Mouse (Mus musculus) kidney, adult 18-20 months (tissue): ENCODE data around the gene Nphs1.
"Not testable (repeated sequence)": the region's sequence is repeated elsewhere in the genome, so short reads cannot be mapped to it uniquely, and the experiment has no call there.

Source experiments
- DNase-seq: peaks from one replicate; pipeline ENCODE4 v3.0.0; 2021

Gene Nphs1

GRCm38 (mm10) chr7:30493401-30493931 lies 35.4 kb downstream of the Nphs1 start, which contains the start of gene Prodh2:
Gene Prodh2, plus strand, starts transcription at chr7:30493622.
- DNase-seq: peak; percentile 77

GRCm38 (mm10) chr7:30495506-30496042 lies 37.5 kb downstream of the Nphs1 start:
- peak; percentile 40 for DNase-seq

- not testable (repeated sequence) for DNase-seq
Measured at GRCm38 (mm10) chr7:30501159-30501558, 43.0 kb downstream of the Nphs1 start.

GRCm38 (mm10) chr7:30508061-30508460 lies 49.9 kb downstream of the Nphs1 start:
- no peak for DNase-seq

GRCm38 (mm10) chr7:30515003-30515760 lies 57.1 kb downstream of the Nphs1 start:
- DNase-seq: no peak

- DNase-seq: no peak
Measured at GRCm38 (mm10) chr7:30518325-30518724, 60.2 kb downstream of the Nphs1 start.

GRCm38 (mm10) chr7:30520396-30520795 lies 62.3 kb downstream of the Nphs1 start:
- no peak for DNase-seq

- no peak for DNase-seq
Measured at GRCm38 (mm10) chr7:30520856-30521255, 62.7 kb downstream of the Nphs1 start.

- DNase-seq: no peak
Measured at GRCm38 (mm10) chr7:30522871-30523270, 64.8 kb downstream of the Nphs1 start.

- DNase-seq: no peak
Measured at GRCm38 (mm10) chr7:30524487-30524886, 66.4 kb downstream of the Nphs1 start.

- no peak for DNase-seq
Measured at GRCm38 (mm10) chr7:30525954-30526353, 67.8 kb downstream of the Nphs1 start.

GRCm38 (mm10) chr7:30526399-30526798 lies 68.3 kb downstream of the Nphs1 start:
- DNase-seq: no peak

- DNase-seq: no peak
Measured at GRCm38 (mm10) chr7:30526981-30527380, 68.9 kb downstream of the Nphs1 start.

GRCm38 (mm10) chr7:30531291-30531815 lies 73.2 kb downstream of the Nphs1 start:
- no peak for DNase-seq

- peak; percentile 58 for DNase-seq
Measured at GRCm38 (mm10) chr7:30532931-30533330, 74.8 kb downstream of the Nphs1 start.

- DNase-seq: no peak
Measured at GRCm38 (mm10) chr7:30533941-30534632, 76.0 kb downstream of the Nphs1 start.

- peak; percentile 96 for DNase-seq
Measured at GRCm38 (mm10) chr7:30534633-30535577, 76.8 kb downstream of the Nphs1 start, which contains the start of gene Arhgap33. Gene Arhgap33, minus strand, starts transcription at chr7:30535060.
